Mouse (Mus musculus): Measurements from ENCODE around the gene Lrmda.

Gene Lrmda

DNA sequence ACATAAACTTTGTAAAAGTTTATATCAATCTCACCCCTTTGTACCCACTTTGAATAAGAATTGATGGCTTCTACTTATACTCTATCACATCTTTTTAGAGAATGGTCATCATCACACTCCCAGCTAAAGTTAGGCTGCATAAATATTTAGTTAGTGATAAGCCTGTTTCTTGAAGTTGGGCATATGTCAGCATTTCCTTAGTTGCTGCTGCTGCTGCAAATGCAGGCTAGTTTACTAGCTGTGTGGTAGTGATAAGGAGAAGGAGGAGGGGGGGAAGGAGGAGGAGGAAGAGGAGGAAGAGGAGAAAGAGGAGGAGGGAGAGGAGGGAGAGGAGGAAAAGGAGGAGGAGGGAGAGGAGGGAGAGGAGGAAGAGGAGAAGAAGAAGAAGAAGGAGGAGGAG is 692.9 kb downstream of the Lrmda start:
- peak; percentile 65 for DNase-seq (ENCODE audit: extremely low read depth, low read depth)

GRCm38 (mm10) chr14:22715581-22716378 is 696.3 kb downstream of the Lrmda start:
- peak; percentile 59 for DNase-seq (ENCODE audit: extremely low read depth, low read depth)

- DNase-seq (ENCODE audit: extremely low read depth, low read depth): no peak
Observed at GRCm38 (mm10) chr14:22719968-22720367, 700.5 kb downstream of the Lrmda start.

DNA sequence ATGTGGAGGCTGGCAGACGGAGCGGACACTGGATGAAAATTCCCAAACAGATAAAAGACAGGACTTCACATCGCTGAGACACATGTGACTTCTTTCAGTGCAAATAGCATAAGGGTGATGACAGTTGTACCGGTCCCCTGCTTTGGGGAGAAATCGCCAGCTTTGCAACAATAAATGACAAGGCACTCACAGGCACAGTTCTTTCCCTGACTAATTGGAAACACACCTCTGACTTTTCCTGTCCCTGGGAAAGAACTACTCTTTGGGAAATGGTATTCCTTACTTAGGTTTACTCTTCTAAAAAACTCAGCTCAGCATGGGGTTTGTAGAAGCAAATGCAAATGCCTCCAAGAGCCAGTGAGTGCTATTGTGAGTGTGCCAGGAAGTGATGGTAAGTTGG is 702.3 kb downstream of the Lrmda start:
- DNase-seq (ENCODE audit: extremely low read depth, low read depth): no peak

DNA sequence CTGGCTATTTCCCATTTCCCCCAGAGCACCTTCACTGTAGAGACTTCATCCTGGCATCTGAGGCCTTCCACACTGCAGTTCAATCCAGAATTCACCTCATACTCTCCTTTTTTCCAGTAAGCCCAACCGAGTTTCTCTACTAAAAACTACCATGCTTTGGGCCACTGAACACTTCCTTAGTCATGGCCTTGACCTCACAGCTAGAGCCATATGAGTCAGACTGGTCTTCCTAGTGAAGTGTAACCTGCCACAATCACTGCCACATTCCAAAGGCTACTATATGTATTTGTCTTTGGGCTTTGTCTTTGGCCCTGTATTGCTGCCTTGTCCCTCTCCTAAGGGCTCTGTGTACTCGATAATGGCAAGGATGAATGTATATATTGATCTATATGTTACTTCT is 708.0 kb downstream of the Lrmda start:
- DNase-seq (ENCODE audit: extremely low read depth, low read depth): no peak

GRCm38 (mm10) chr14:22728611-22729223 is 709.2 kb downstream of the Lrmda start:
- no peak for DNase-seq (ENCODE audit: extremely low read depth, low read depth)

DNA sequence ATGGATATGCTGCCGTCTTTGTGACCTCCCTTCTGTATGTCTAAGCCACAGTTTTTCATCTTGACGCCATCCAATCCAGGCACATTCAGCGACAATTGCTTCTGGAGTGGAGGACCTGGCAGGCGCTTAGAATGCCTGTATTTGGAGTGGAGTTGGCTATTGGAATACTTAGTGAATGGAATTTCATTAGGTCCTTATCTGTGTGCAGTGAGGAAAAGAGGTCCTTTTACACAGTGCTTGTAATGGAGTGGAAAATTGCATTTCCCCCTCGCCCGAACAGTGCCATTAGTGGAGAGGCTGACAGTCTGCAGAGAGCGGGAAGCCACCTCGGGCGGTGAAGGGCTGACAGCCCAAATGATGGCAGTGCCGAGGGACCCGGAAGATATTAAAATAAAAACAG is 719.1 kb downstream of the Lrmda start:
- DNase-seq (ENCODE audit: extremely low read depth, low read depth): no peak

DNA sequence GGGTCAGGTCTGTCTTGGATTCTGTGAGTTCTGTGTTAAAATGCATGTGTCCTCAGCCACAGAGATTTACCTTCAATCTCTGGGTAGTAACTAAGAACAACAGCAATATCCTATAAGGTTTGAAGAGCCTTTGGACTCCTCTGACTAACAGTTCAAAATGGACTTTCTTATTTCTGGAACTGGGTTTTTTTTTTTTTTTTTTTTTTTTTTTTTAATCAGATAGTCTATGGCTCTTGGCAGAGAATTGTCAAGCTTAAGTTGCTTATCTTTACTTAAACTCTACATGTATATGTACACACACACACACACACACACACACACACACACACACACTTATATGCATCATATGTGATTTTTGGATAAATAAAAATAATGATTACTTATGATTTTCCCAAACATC is 723.0 kb downstream of the Lrmda start:
- DNase-seq (ENCODE audit: extremely low read depth, low read depth): no peak

DNA sequence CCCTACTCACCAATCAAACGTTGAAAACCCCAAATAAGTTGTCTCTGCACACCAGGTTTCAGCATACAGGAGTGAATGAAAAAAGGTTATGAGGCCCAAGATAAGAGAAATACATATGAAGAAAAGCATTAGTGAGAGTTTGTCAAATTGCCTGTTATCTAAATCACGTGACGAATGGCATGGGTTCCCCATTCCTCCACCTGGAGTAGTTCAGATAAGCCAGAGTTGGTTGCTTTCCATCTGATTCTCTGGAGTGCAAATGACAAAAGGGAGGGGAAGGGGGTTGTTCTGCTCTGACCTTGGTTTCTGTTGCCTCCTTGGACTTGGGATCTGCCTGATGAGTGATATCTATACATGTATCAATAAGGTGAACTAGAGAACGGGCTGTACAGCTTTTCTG is 723.8 kb downstream of the Lrmda start:
- DNase-seq (ENCODE audit: extremely low read depth, low read depth): peak; percentile 43

- no peak for DNase-seq (ENCODE audit: extremely low read depth, low read depth)
Observed at GRCm38 (mm10) chr14:22744701-22745100, 725.2 kb downstream of the Lrmda start.

DNA sequence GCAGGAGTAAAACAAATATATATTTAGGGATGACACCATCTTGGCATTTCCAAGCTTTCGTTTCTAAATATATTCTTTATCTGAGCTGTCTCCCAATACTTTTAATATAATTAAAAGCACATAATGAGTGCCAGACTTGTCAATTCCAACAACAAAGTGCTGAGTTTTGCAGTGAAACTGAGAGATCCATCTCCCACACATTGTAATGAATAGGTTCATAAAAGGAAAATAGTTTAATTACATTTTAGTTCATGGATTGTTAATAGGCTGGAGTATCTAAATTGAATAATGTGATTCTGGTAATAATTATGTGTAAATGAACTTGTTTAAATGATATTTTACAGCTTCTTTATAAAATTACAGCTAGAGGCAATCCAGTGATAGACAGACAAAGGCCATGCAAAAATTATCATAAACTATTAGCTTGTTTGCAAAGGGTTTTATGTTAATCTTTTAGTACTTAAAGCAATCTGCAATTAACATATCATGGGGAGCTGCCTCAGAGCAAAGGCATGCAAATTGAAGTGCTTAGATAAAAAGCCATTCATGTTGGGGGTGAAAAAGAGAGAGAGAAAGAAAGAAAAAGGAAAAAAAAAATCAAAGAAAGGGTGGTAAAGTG is 725.9 kb downstream of the Lrmda start:
- no peak for DNase-seq (ENCODE audit: extremely low read depth, low read depth)

GRCm38 (mm10) chr14:22745882-22746480 is 726.5 kb downstream of the Lrmda start:
- DNase-seq (ENCODE audit: extremely low read depth, low read depth): no peak

- DNase-seq (ENCODE audit: extremely low read depth, low read depth): no peak
Observed at GRCm38 (mm10) chr14:22747816-22748215, 728.3 kb downstream of the Lrmda start.

DNA sequence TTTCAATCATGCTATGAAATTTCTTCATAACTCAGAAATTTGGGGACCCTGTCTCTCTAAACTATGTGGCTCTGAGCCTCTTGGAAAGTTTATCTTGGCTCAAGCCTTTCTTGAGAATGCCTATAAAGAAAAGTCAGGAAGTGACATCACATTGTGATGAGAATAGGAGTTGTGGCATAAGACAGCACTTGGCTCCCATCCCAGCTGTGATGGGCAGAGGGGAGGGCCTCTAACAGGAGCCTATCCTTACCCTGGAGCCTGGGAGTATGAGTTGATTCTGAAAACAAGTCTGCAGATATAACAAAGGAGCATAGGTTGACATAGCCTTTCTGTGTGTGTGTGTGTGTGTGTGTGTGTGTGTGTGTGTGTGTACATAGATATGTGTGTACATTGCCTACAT is 730.9 kb downstream of the Lrmda start:
- no peak for DNase-seq (ENCODE audit: extremely low read depth, low read depth)

DNA sequence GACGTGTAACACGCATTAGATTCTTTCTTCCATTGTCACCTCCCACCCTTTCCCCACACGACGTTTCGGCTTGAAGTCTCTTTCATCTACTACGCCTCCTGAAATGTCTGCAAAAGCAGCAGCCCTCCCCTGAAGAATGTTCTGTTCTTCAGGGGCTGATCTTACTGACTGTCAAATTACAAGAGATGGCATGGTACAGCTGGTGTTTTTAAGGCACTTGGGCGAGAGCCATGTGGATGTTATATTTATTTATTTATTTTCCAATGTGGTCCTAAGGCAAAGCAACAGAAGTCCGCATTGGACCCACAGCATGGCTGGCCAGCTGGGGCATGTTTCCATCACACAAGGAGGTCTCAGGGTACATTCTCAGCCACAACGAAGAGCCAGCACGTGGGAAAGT is 731.8 kb downstream of the Lrmda start:
- DNase-seq (ENCODE audit: extremely low read depth, low read depth): no peak

DNA sequence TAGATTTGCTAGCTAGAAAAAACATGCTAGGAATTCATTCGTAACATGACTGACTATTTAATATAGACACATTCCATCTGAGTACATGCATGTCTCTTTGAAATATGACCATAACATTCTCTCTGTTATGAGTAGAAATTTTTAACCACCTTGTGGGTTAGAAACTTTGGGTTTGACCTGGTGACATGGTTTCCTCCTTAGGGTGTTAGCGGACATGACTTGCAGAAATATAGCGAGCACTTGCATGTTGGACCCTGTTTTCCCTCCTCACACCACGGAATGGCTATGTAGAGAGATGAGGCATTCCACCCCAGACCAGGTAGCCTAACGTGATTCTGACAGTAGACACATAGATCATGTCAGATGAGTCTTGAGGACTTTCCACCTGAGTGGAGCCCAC is 735.1 kb downstream of the Lrmda start:
- no peak for DNase-seq (ENCODE audit: extremely low read depth, low read depth)

DNA sequence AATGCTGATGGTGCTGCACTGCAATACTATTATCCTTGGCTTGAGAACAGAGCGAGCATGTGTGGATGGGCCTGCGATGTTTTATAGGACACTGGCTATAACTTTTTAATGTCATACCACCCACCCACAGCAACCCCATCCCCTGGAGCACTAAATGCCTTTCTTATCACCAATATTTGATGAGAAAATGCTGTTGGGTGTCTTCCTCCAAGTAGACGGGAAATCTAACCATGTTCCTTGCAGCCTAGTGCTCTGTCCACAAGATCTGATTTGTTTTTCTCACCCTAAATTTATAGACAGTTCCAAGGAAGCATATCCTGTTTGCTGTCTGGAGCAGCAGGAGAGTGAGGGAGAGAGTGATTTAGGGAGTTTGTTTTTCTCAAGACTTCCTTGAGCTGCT is 738.0 kb downstream of the Lrmda start:
- DNase-seq (ENCODE audit: extremely low read depth, low read depth): no peak

GRCm38 (mm10) chr14:22759216-22759615 is 739.7 kb downstream of the Lrmda start:
- no peak for DNase-seq (ENCODE audit: extremely low read depth, low read depth)

DNA sequence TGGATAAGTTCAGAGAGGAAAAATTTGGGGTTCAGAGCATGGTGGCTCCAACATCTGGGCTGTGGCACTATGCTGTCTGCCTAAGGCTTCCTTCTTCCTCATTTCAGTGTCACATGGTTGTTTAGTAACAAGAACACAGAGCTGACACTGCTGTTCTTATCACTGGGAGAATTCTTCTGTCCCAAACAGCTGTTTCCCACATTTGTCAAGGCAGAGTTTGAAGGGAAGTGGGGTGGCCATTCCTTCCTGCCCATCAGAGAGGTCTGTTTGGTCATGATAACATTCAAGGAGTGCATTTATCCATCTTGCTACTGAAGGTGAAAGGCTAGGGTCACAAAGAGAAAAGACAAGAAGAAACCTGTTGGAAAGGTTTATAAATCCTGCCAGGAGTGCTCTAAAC is 740.2 kb downstream of the Lrmda start:
- peak; percentile 82 for DNase-seq (ENCODE audit: extremely low read depth, low read depth)

DNA sequence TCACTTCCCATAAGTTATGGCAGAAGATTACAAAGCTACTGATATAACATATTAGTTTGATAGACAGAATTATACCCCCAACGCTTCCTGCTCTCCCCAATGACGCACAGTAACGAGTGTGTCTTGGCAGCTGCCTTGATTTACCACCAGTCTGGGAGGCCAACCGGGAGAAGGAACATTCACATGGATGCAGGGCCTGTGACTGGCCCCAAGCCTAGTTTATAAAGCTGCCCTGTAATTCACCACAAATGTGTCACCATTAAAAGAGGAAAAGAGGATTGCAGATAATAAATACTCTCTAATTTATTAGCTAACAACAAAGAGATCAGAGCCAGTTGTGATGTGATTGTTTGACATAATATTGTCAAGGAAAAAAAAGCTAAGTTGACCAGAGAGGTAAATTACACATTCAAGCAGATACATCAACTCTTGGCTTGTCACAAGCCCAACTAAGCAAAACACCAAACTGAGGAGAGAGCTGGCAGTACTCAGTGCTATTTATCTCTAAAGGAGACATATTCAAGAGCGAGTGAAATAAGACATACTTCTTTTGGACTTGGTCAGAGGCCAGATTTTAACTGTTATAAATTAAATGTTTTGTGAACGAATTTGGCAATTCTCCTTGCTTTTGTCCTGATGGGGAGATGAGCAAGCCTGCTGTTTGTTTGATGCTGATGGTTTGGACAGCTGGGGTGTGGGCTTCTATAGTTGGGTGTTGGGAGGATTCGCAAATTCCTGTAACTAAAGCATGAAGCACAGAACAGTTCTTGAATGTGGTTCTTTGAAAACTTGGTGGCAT is 740.9 kb downstream of the Lrmda start:
- no peak for DNase-seq (ENCODE audit: extremely low read depth, low read depth)

DNA sequence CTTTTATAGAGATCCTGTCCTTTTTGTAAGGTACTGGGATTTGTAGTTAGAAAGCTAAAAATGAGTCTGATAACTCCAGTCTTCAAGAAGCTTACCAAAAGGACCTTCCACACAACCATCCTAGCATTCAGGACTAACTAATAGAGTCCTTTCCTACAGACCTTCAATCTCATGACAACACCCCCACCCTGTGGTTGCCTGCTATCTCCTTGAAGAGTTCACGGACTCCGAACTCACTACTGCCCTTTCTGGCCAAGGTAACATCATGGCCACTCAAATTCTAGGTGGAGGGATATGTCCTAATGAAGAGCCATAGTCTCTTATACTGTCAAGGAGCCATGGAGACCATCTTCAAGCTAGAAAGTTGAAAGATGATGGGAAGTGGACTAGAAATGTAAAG is 762.2 kb downstream of the Lrmda start:
- DNase-seq (ENCODE audit: extremely low read depth, low read depth): no peak
